Mouse (Mus musculus) thymus, adult 2 months (tissue): Measurements from ENCODE around the gene Vamp8. TPM values are rescaled to one million over a fixed set of nuclear protein-coding genes. Genes with fewer than 3 reads are reported as not detected.

ENCODE experiments used
- DNase-seq: peaks from one replicate; pipeline ENCODE4 v3.0.0; 2021
- H3K27ac ChIP-seq: fragments of 200-500 bp; 2 replicates; pipeline ENCODE4 v1.5.1; 2012; ENCODE audit warnings: low read length, control low read depth; ENCODE audit not compliant: control insufficient read depth, insufficient read depth
- H3K27me3 ChIP-seq: fragments of 200-500 bp; 2 replicates; pipeline ENCODE4 v1.6.1; 2012; ENCODE audit warnings: mild to moderate bottlenecking, low read length, moderate library complexity, mixed read lengths; ENCODE audit not compliant: control insufficient read depth, insufficient read depth
- H3K36me3 ChIP-seq: fragments of 200-500 bp; 2 replicates; pipeline ENCODE4 v1.6.1; 2012; ENCODE audit warnings: mild to moderate bottlenecking, low read length, moderate library complexity; ENCODE audit not compliant: control insufficient read depth, insufficient read depth
- H3K4me1 ChIP-seq: fragments of 200-500 bp; replicated peaks from 2 replicates; pipeline ENCODE4 v1.6.1; 2012; ENCODE audit warnings: low read length; ENCODE audit not compliant: control insufficient read depth, insufficient read depth
- H3K4me3 ChIP-seq: fragments of 200-500 bp; 2 replicates; pipeline ENCODE4 v1.5.1; 2012; ENCODE audit warnings: mild to moderate bottlenecking, low read length, control low read depth, moderate library complexity; ENCODE audit not compliant: control insufficient read depth, insufficient read depth
- CTCF ChIP-seq: fragments of 200-500 bp; IDR thresholded peaks from 2 replicates; pipeline ENCODE4 v1.5.1; 2012; ENCODE audit warnings: mild to moderate bottlenecking, control low read depth, low read length, moderate library complexity, borderline replicate concordance; ENCODE audit not compliant: control insufficient read depth, poor library complexity, insufficient read depth; ENCODE audit errors: extremely low read depth
- POLR2A ChIP-seq: fragments of 200-500 bp; IDR thresholded peaks from 2 replicates; pipeline ENCODE4 v1.6.1; 2012; ENCODE audit warnings: mild to moderate bottlenecking, low read length, control low read depth, moderate library complexity; ENCODE audit not compliant: control insufficient read depth, poor library complexity, insufficient read depth; ENCODE audit errors: extremely low read depth
- WGBS: fragments of 180-500 bp; shearing (Covaris S2); methylation state at CpG from one replicate; pipeline ENCODE4 v1.1.7; 2018; 5-methylcytosine and 5-hydroxymethylcytosine counted together
- polyA plus RNA-seq: library from polyadenylated mRNA; depleted of rRNA; stranded (reverse); fragments of >200 nt; gene quantifications from 2 replicates; pipeline ENCODE4 v1.2.3, GENCODE M21; 2012

Gene Vamp8
- polyA plus RNA-seq, 1 experiment, result 149 TPM

- Histone ChIP-seq H3K36me3 (peaks cover 3% of the 10 kb centered on the region; the same call in 1 of the 2 replicates), H3K27ac (no peak overlapping the region), H3K4me3 (no peak overlapping the region), H3K27me3 (no peaks in the 10 kb centered on the region), H3K4me1 (peaks cover 15% of the 10 kb centered on the region)
- TF ChIP-seq POLR2A (no peak), CTCF (no peak)
- DNase-seq, result no peak
- 83% methylated on average over 6 of the region's 6 CpGs for WGBS
These were observed 1.6 kb downstream of the Vamp8 start for GRCm38 (mm10) chr6:72388791-72389329.

GRCm38 (mm10) chr6:72388266-72388665 lies 2.2 kb downstream of the Vamp8 start:
- no peak overlapping the region for H3K4me3 ChIP-seq
- H3K36me3 ChIP-seq, result peaks cover 3% of the 10 kb centered on the region; the same call in 1 of the 2 replicates
- no peak for TF ChIP-seq POLR2A
- TF ChIP-seq CTCF, result no peak
- no peak overlapping the region for H3K27ac ChIP-seq
- no peaks in the 10 kb centered on the region for H3K27me3 ChIP-seq
- no peak for DNase-seq
- 91% methylated on average over 10 of the region's 10 CpGs for WGBS
- peaks cover 15% of the 10 kb centered on the region for H3K4me1 ChIP-seq

GRCm38 (mm10) chr6:72387816-72388215 lies 2.7 kb downstream of the Vamp8 start:
- TF ChIP-seq POLR2A (no peak), CTCF (no peak)
- no peak for DNase-seq
- 99% methylated on average over 3 of the region's 3 CpGs for WGBS
- Histone ChIP-seq H3K27ac (no peak overlapping the region), H3K4me1 (peaks cover 16% of the 10 kb centered on the region), H3K27me3 (no peaks in the 10 kb centered on the region), H3K4me3 (no peak overlapping the region), H3K36me3 (peaks cover 3% of the 10 kb centered on the region; the same call in 1 of the 2 replicates)

GRCm38 (mm10) chr6:72386561-72386960 lies 3.9 kb downstream of the Vamp8 start:
- whole genome bisulfite sequencing, result 93% methylated on average over 2 of the region's 2 CpGs
- Histone ChIP-seq H3K27ac (no peak overlapping the region), H3K36me3 (peaks cover 3% of the 10 kb centered on the region; the same call in 1 of the 2 replicates), H3K4me3 (no peak overlapping the region), H3K27me3 (no peaks in the 10 kb centered on the region), H3K4me1 (peaks cover 22% of the 10 kb centered on the region)
- TF ChIP-seq CTCF (no peak), POLR2A (no peak)
- DNase-seq, result no peak

GRCm38 (mm10) chr6:72385258-72385657 lies 5.2 kb downstream of the Vamp8 start:
- H3K4me3 ChIP-seq, result no peak overlapping the region
- H3K36me3 ChIP-seq, result peaks cover 3% of the 10 kb centered on the region; the same call in 1 of the 2 replicates
- H3K27ac ChIP-seq, result no peak overlapping the region
- WGBS, result 96% methylated on average over 4 of the region's 4 CpGs
- TF ChIP-seq POLR2A (no peak), CTCF (no peak)
- no peak for DNase-seq
- no peaks in the 10 kb centered on the region for H3K27me3 ChIP-seq
- peaks cover 28% of the 10 kb centered on the region for H3K4me1 ChIP-seq

GRCm38 (mm10) chr6:72383952-72384351 lies 6.6 kb downstream of the Vamp8 start:
- Histone ChIP-seq H3K4me1 (peaks cover 27% of the 10 kb centered on the region), H3K27me3 (no peaks in the 10 kb centered on the region), H3K27ac (no peak overlapping the region), H3K4me3 (no peak overlapping the region), H3K36me3 (peaks cover 3% of the 10 kb centered on the region; the same call in 1 of the 2 replicates)
- no peak for DNase-seq
- 99% methylated on average over 7 of the region's 7 CpGs for WGBS
- TF ChIP-seq POLR2A (no peak), CTCF (no peak)
